ENCODE assay signal across 8 mouse cellular contexts in the genomic region with DNA sequence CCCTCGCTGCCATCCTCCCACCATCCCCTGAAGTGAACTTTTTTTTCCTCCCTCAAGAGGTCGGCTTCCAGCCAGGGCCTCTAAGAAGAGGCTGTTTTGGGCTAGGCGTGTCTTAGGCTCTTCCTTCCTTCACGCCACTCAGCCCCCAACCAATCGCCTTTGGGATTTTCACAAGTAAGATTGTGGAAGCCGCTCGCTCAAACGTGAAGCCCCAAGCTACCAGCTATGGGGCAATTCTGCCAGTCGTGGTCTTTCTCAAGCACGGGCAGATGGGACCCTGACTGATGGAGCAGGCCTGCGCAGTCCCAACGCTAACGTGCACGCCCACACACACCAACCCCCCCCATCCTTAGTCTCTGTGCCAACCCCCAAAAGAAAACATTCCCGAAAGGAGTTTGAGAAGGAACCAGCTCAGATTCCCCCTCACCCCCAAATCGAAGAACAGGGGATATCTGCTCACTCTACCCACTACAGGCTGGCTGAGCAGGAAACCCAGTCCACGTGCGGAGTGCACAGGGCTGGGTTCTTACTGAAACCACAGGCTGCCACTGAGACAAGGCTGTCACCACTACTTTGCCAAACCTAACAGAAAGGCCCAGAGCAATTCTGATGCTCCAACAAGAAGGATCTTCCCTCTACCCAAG. TPM values are rescaled to one million over a fixed set of nuclear protein-coding genes. Genes with fewer than 3 reads are reported as not detected.
A peak's percentile ranks its signal among the peaks of the same experiment; 100 is the strongest.
DNase-seq lines count a peak whose midpoint lies in the region; ATAC-seq and TF ChIP-seq lines count a peak whose summit lies in the region.

No protein-coding gene starts in this region.

- no peaks in the 10 kb centered on the region for H3K27me3 ChIP-seq in heart, embryonic 13.5 days (replicated peaks)
- no peaks in the 10 kb centered on the region for H3K27me3 ChIP-seq in kidney, postnatal 0 days (ENCODE audit: insufficient read depth, low read length)
- no peaks in the 10 kb centered on the region for H3K27me3 ChIP-seq in lung, embryonic 16.5 days (ENCODE audit: control insufficient read depth, insufficient read depth, low read depth, low read length)
- peaks cover 8% of the 10 kb centered on the region; the same call in 1 of the 2 replicates for H3K27me3 ChIP-seq in neural tube, embryonic 15.5 days (replicated peaks)

- H3K4me2 ChIP-seq in heart, embryonic 13.5 days = peak overlapping the region; percentile 93
- H3K4me2 ChIP-seq in kidney, postnatal 0 days (ENCODE audit: low read length) = peak overlapping the region; percentile 68
- peak overlapping the region; percentile 96 for H3K4me2 ChIP-seq in lung, embryonic 16.5 days (ENCODE audit: low read depth, low read length)
- peak overlapping the region; percentile 77 for H3K4me2 ChIP-seq in neural tube, embryonic 15.5 days

- peak overlapping the region; percentile 77 for H3K27ac ChIP-seq in heart, embryonic 13.5 days (replicated peaks)
- peak overlapping the region; percentile 38; the same call in 1 of the 2 replicates for H3K27ac ChIP-seq in kidney, postnatal 0 days
- H3K27ac ChIP-seq in lung, embryonic 16.5 days (ENCODE audit: low read length) = peak overlapping the region; percentile 62
- peak overlapping the region; percentile 58 for H3K27ac ChIP-seq in neural tube, embryonic 15.5 days (replicated peaks)

- H3K36me3 ChIP-seq in heart, embryonic 13.5 days = peaks cover 7% of the 10 kb centered on the region; the same call in 1 of the 2 replicates
- no peaks in the 10 kb centered on the region for H3K36me3 ChIP-seq in kidney, postnatal 0 days (ENCODE audit: insufficient read depth, low read length)
- no peaks in the 10 kb centered on the region for H3K36me3 ChIP-seq in lung, embryonic 16.5 days (ENCODE audit: control insufficient read depth, insufficient read depth, low read length)
- H3K36me3 ChIP-seq in neural tube, embryonic 15.5 days = no peaks in the 10 kb centered on the region

- H3K4me1 ChIP-seq in heart, embryonic 13.5 days = peaks cover 54% of the 10 kb centered on the region
- H3K4me1 ChIP-seq in kidney, postnatal 0 days (replicated peaks; ENCODE audit: insufficient read depth, low read length) = peaks cover 13% of the 10 kb centered on the region; the same call in 1 of the 2 replicates
- H3K4me1 ChIP-seq in lung, embryonic 16.5 days (replicated peaks; ENCODE audit: control insufficient read depth, insufficient read depth, low read length) = peaks cover 22% of the 10 kb centered on the region
- peaks cover 25% of the 10 kb centered on the region for H3K4me1 ChIP-seq in neural tube, embryonic 15.5 days

- peak overlapping the region; percentile 92 for H3K9ac ChIP-seq in heart, embryonic 13.5 days
- H3K9ac ChIP-seq in kidney, postnatal 0 days (ENCODE audit: low read depth, low read length) = peak overlapping the region; percentile 63; the same call in 1 of the 2 replicates
- H3K9ac ChIP-seq in lung, embryonic 16.5 days (ENCODE audit: low read length) = peak overlapping the region; percentile 39; the same call in 1 of the 2 replicates
- peak overlapping the region; percentile 60; the same call in 1 of the 2 replicates for H3K9ac ChIP-seq in neural tube, embryonic 15.5 days (replicated peaks)

- no peaks in the 10 kb centered on the region for H3K9me3 ChIP-seq in heart, embryonic 13.5 days
- H3K9me3 ChIP-seq in kidney, postnatal 0 days (replicated peaks; ENCODE audit: low read length) = no peaks in the 10 kb centered on the region
- no peaks in the 10 kb centered on the region for H3K9me3 ChIP-seq in lung, embryonic 16.5 days (ENCODE audit: control insufficient read depth, low read length)
- H3K9me3 ChIP-seq in neural tube, embryonic 15.5 days (replicated peaks) = no peaks in the 10 kb centered on the region

- no peak for ATAC-seq in heart, embryonic 13.5 days (ENCODE audit: extremely low read depth, insufficient number of reproducible peaks, low FRiP score, low TSS enrichment)
- ATAC-seq in kidney, postnatal 0 days (replicated peaks; ENCODE audit: low FRiP score, low read depth) = no peak
- peak; percentile 47 for ATAC-seq in lung, embryonic 16.5 days (ENCODE audit: low read depth)
- no peak for ATAC-seq in neural tube, embryonic 15.5 days (ENCODE audit: low FRiP score)

- 11% methylated on average over 18 of the region's 18 CpGs for WGBS in heart, embryonic 13.5 days
- 8% methylated on average over 18 of the region's 18 CpGs for WGBS in kidney, postnatal 0 days
- 3% methylated on average over 18 of the region's 18 CpGs for WGBS in lung, embryonic 16.5 days
- 9% methylated on average over 18 of the region's 18 CpGs for WGBS in neural tube, embryonic 15.5 days

- DNase-seq in right cerebral cortex, postnatal 10 days (ENCODE audit: low spot score in 2 of 2) = peak; percentile 60 to 78
- no peak for DNase-seq in right cerebral cortex, adult 18-20 months
- DNase-seq in embryo, embryonic 11 days = peak; percentile 77
- peak; percentile 82 for DNase-seq in kidney, postnatal 0 days (ENCODE audit: low spot score)
- no peak for DNase-seq in cerebellum, adult 11-12 months

- no peak for TF ChIP-seq CTCF in kidney, postnatal 0 days (IDR thresholded peaks at IDR 0.05; ENCODE audit: low read depth)

- H3K4me3 ChIP-seq in heart, embryonic 13.5 days = peak overlapping the region; percentile 93
- peak overlapping the region; percentile 53 for H3K4me3 ChIP-seq in kidney, postnatal 0 days (replicated peaks; ENCODE audit: low read depth, low read length)
- H3K4me3 ChIP-seq in lung, embryonic 16.5 days (ENCODE audit: low read length) = peak overlapping the region; percentile 84
- peak overlapping the region; percentile 58 for H3K4me3 ChIP-seq in neural tube, embryonic 15.5 days (replicated peaks)

RNA-seq across cellular contexts. Expression of gene Scarb1, which starts 1.7 kb away (rescaled TPM):
- 65.6 and 69.7 TPM in 2 replicates for polyA plus RNA-seq in heart, embryonic 13.5 days (2015; fragmentation: Nextera tagmentation; extraction: Ambion mirVana)
- 49.0 and 51.3 TPM in 2 replicates for polyA plus RNA-seq in kidney, postnatal 0 days (2015; fragmentation: Nextera tagmentation; extraction: Ambion mirVana)
- polyA plus RNA-seq in lung, embryonic 16.5 days (2015; fragmentation: Nextera tagmentation; extraction: Ambion mirVana) = 65.9 and 66.6 TPM in 2 replicates
- 50.5 and 55.5 TPM in 2 replicates for polyA plus RNA-seq in neural tube, embryonic 15.5 days (2015; fragmentation: Nextera tagmentation; extraction: Ambion mirVana)

RNA-seq across cellular contexts. Expression of gene Gm10382, which starts 49.9 kb away (rescaled TPM):
- 0.68 and 0.70 TPM in 2 replicates for polyA plus RNA-seq in heart, embryonic 13.5 days (2015; fragmentation: Nextera tagmentation; extraction: Ambion mirVana)
- polyA plus RNA-seq in kidney, postnatal 0 days (2015; fragmentation: Nextera tagmentation; extraction: Ambion mirVana) = 0.40 and 0.74 TPM in 2 replicates
- 0.29 and 0.36 TPM in 2 replicates for polyA plus RNA-seq in lung, embryonic 16.5 days (2015; fragmentation: Nextera tagmentation; extraction: Ambion mirVana)
- 0.59 and 0.74 TPM in 2 replicates for polyA plus RNA-seq in neural tube, embryonic 15.5 days (2015; fragmentation: Nextera tagmentation; extraction: Ambion mirVana)

RNA-seq across cellular contexts. Expression of gene Ubc, which starts 50.8 kb away (rescaled TPM):
- 819 and 833 TPM in 2 replicates for polyA plus RNA-seq in heart, embryonic 13.5 days (2015; fragmentation: Nextera tagmentation; extraction: Ambion mirVana)
- 702 and 872 TPM in 2 replicates for polyA plus RNA-seq in kidney, postnatal 0 days (2015; fragmentation: Nextera tagmentation; extraction: Ambion mirVana)
- polyA plus RNA-seq in lung, embryonic 16.5 days (2015; fragmentation: Nextera tagmentation; extraction: Ambion mirVana) = 1,152 and 1,205 TPM in 2 replicates
- 1,353 and 1,380 TPM in 2 replicates for polyA plus RNA-seq in neural tube, embryonic 15.5 days (2015; fragmentation: Nextera tagmentation; extraction: Ambion mirVana)

Comparison
In these comparisons a context has a peak if more than half of its experiments do, and no peak if none do; other contexts are left out.
1. DNase-seq: peak in right cerebral cortex, postnatal 10 days (2 of 2), embryo, embryonic 11 days (single experiment) and kidney, postnatal 0 days (single experiment); none in right cerebral cortex, adult 18-20 months (single experiment) and cerebellum, adult 11-12 months (single experiment).
2. H3K9ac ChIP-seq: peak in every context shown above with its lines; median percentile 92 in heart, embryonic 13.5 days; 63 in kidney, postnatal 0 days; 60 in neural tube, embryonic 15.5 days; 39 in lung, embryonic 16.5 days.
3. Peak in every context shown above with its lines, with median percentiles within 50 percentile points of each other: H3K27ac ChIP-seq, H3K4me2 ChIP-seq and H3K4me3 ChIP-seq.